Mouse (Mus musculus) activated CD4-positive, CD25-positive, alpha-beta regulatory T cell, adult 4 months (primary cell): Measurements from ENCODE around the gene Gucd1. TPM values are rescaled to one million over a fixed set of nuclear protein-coding genes. Genes with fewer than 3 reads are reported as not detected.
A peak's percentile ranks its signal among the peaks of the same experiment; 100 is the strongest.
"Not testable (repeated sequence)": the region's sequence is repeated elsewhere in the genome, so short reads cannot be mapped to it uniquely, and the experiment has no call there.

ENCODE experiments used
- ATAC-seq: one replicate; pipeline ENCODE4 v1.8.0; 2017
- polyA plus RNA-seq, 2 experiments: library from polyadenylated mRNA; unstranded; fragments of 100-300 nt; shearing (Covaris generic); gene quantifications; one replicate each; pipeline ENCODE4 v1.2.1; 2017

The Gucd1 gene
- polyA plus RNA-seq, 2 experiments from 2014 or later, result 11.7 to 17.0 TPM

GRCm38 (mm10) chr10:75534934-75535333 is 17.2 kb upstream of the Gucd1 start:
- ATAC-seq, result no peak

- no peak for ATAC-seq
Observed at GRCm38 (mm10) chr10:75534216-75534615, 16.4 kb upstream of the Gucd1 start.

- peak; percentile 86 for ATAC-seq
Observed at GRCm38 (mm10) chr10:75531532-75532090, 13.8 kb upstream of the Gucd1 start.

- ATAC-seq, result no peak
Observed at GRCm38 (mm10) chr10:75530322-75530721, 12.6 kb upstream of the Gucd1 start.

GRCm38 (mm10) chr10:75525450-75525849 is 7.7 kb upstream of the Gucd1 start:
- not testable (repeated sequence) for ATAC-seq

- ATAC-seq, result no peak
Observed at GRCm38 (mm10) chr10:75521643-75522042, 3.9 kb upstream of the Gucd1 start.

GRCm38 (mm10) chr10:75520581-75520980 is 2.8 kb upstream of the Gucd1 start:
- ATAC-seq, result no peak

GRCm38 (mm10) chr10:75517073-75517757 is 557 bp downstream of the Gucd1 start, which contains the start of gene Snrpd3:
Snrpd3 (plus strand) TSS chr10:75517551.
- peak; percentile 85 for ATAC-seq

GRCm38 (mm10) chr10:75516724-75517072 is 1.1 kb downstream of the Gucd1 start:
- ATAC-seq, result no peak

- no peak for ATAC-seq
Observed at GRCm38 (mm10) chr10:75516038-75516723, 1.6 kb downstream of the Gucd1 start.

GRCm38 (mm10) chr10:75515216-75516037 is 2.3 kb downstream of the Gucd1 start:
- no peak for ATAC-seq

- no peak for ATAC-seq
Observed at GRCm38 (mm10) chr10:75514361-75514760, 3.4 kb downstream of the Gucd1 start.

GRCm38 (mm10) chr10:75513306-75514067 is 4.3 kb downstream of the Gucd1 start:
- no peak for ATAC-seq

- ATAC-seq, result no peak
Observed at GRCm38 (mm10) chr10:75512796-75513195, 5.0 kb downstream of the Gucd1 start.

GRCm38 (mm10) chr10:75511897-75512296 is 5.9 kb downstream of the Gucd1 start:
- no peak for ATAC-seq

- no peak for ATAC-seq
Observed at GRCm38 (mm10) chr10:75511060-75511459, 6.7 kb downstream of the Gucd1 start.

- ATAC-seq, result no peak
Observed at GRCm38 (mm10) chr10:75510446-75510845, 7.3 kb downstream of the Gucd1 start.

GRCm38 (mm10) chr10:75505928-75506327 is 11.8 kb downstream of the Gucd1 start:
- ATAC-seq, result not testable (repeated sequence)

GRCm38 (mm10) chr10:75505130-75505495 is 12.7 kb downstream of the Gucd1 start:
- no peak for ATAC-seq

- no peak for ATAC-seq
Observed at GRCm38 (mm10) chr10:75504234-75505129, 13.3 kb downstream of the Gucd1 start.

- no peak for ATAC-seq
Observed at GRCm38 (mm10) chr10:75503692-75504091, 14.1 kb downstream of the Gucd1 start.
